Mouse (Mus musculus) midbrain, embryonic 13.5 days (tissue): ENCODE results near the gene Engase. TPM values are rescaled to one million over a fixed set of nuclear protein-coding genes. Genes with fewer than 3 reads are reported as not detected.

ENCODE experiments used
- ATAC-seq: fragments of 200-750 bp; cut with Nextera tagmentation; 2 replicates; pipeline ENCODE4 v1.8.0; 2017; ENCODE audit warnings: mild to moderate bottlenecking, moderate TSS enrichment, moderate library complexity
- H3K27ac ChIP-seq: fragments of 300-500 bp; sonication (generic); 2 replicates; pipeline ENCODE4 v1.5.1; 2015; ENCODE audit warnings: inconsistent platforms, mild to moderate bottlenecking, moderate library complexity
- H3K27me3 ChIP-seq: fragments of 300-500 bp; sonication (generic); 2 replicates; pipeline ENCODE4 v1.6.1; 2015; ENCODE audit warnings: mild to moderate bottlenecking, inconsistent platforms
- H3K36me3 ChIP-seq: fragments of 300-500 bp; sonication (generic); 2 replicates; pipeline ENCODE4 v1.6.1; 2015; ENCODE audit warnings: mild to moderate bottlenecking, inconsistent platforms
- H3K4me1 ChIP-seq: fragments of 300-500 bp; sonication (generic); replicated peaks from 2 replicates; pipeline ENCODE4 v1.6.1; 2015; ENCODE audit warnings: inconsistent platforms
- H3K4me2 ChIP-seq: fragments of 300-500 bp; sonication (generic); replicated peaks from 2 replicates; pipeline ENCODE4 v1.6.1; 2015; ENCODE audit warnings: moderate library complexity, mild to moderate bottlenecking, inconsistent platforms
- H3K4me3 ChIP-seq: fragments of 300-500 bp; sonication (generic); replicated peaks from 2 replicates; pipeline ENCODE4 v1.5.1; 2015; ENCODE audit warnings: mild to moderate bottlenecking, inconsistent platforms
- H3K9ac ChIP-seq: fragments of 300-500 bp; sonication (generic); replicated peaks from 2 replicates; pipeline ENCODE4 v1.6.1; 2015; ENCODE audit warnings: mild to moderate bottlenecking, inconsistent platforms
- H3K9me3 ChIP-seq: fragments of 300-500 bp; sonication (generic); 2 replicates; pipeline ENCODE4 v1.6.1; 2016; ENCODE audit warnings: mild to moderate bottlenecking, inconsistent platforms
- WGBS: fragments of 180-500 bp; shearing (Covaris S2); methylation state at CpG from one replicate; pipeline ENCODE4 v1.1.7; 2015; 5-methylcytosine and 5-hydroxymethylcytosine counted together
- polyA plus RNA-seq: library from polyadenylated mRNA; unstranded; fragments of >200 nt; fragmentation: Nextera tagmentation; extraction: Ambion mirVana; gene quantifications from 2 replicates; pipeline ENCODE4 v1.2.1, GENCODE M21; 2015

Engase gene
- polyA plus RNA-seq, 1 experiment from 2014 or later, result 6.3 TPM

DNA sequence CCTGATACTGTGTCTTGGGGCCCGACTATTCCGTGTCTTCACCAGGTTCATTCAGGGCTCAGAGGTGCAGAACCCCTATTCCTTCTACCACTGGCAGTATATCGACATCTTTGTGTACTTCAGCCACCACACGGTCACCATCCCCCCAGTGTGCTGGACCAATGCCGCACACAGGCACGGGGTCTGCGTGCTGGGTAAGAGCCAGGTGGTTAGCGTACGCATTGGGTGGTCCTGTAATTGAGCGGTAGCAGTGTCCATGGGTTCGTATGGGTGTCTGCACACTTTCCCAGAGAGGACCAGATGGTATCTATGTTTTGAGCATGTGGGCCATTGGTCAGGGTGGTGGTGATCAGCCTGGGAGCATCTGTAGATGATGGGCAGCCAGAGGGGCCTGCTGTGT lies 4.6 kb downstream of the Engase start:
- 92% methylated on average over 11 of the region's 11 CpGs for WGBS
- Histone ChIP-seq H3K4me3 (no peak overlapping the region), H3K27ac (no peak overlapping the region), H3K27me3 (no peaks in the 10 kb centered on the region), H3K9me3 (no peaks in the 10 kb centered on the region), H3K4me2 (no peak overlapping the region), H3K4me1 (peaks cover 14% of the 10 kb centered on the region), H3K36me3 (peaks cover 28% of the 10 kb centered on the region), H3K9ac (no peak overlapping the region)
- ATAC-seq, result no peak

DNA sequence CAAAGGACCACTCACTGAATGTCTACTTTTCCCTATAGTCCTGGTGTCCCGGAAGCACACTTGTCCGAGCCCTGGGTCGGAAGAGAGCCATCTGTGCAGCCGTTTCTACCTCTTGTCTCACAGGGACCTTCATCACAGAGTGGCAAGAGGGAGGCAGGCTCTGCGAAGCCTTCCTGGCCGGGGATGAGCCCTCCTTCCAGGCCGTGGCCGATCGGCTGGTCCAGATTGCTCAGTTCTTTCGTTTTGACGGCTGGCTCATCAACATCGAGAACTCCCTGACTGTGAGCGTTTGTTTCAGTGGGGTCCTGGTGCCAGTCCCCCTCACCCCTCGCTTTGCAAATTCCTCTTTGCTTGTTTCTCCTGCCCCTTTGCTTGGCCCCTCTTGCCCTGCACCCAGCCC lies 5.1 kb downstream of the Engase start:
- Histone ChIP-seq H3K9me3 (no peaks in the 10 kb centered on the region), H3K4me2 (no peak overlapping the region), H3K27ac (no peak overlapping the region), H3K4me3 (no peak overlapping the region), H3K4me1 (peaks cover 12% of the 10 kb centered on the region), H3K27me3 (no peaks in the 10 kb centered on the region), H3K9ac (no peak overlapping the region), H3K36me3 (peaks cover 28% of the 10 kb centered on the region)
- WGBS, result 82% methylated on average over 14 of the region's 14 CpGs
- no peak for ATAC-seq

DNA sequence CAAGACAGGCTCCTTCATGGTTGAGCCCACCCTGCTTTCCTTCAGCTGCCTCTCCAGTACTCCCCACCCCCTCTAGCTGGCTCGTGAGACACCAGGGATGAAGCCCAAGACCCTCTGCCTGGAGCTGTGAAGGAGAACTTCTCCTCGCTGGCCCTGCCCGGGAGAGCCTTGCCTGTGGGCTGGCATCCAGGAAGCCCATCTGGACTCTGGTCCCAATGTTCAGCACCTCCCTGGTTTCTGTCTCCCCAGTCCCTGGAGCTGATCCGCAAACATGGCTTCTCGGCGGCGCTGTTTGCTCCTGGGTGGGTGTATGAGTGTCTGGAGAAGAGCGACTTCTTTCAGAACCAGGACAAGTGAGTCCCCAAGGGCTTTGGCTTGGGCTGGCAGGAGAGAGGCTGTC lies 7.5 kb downstream of the Engase start:
- WGBS, result 85% methylated on average over 8 of the region's 8 CpGs
- Histone ChIP-seq H3K9me3 (no peaks in the 10 kb centered on the region), H3K36me3 (peaks cover 34% of the 10 kb centered on the region), H3K4me2 (no peak overlapping the region), H3K9ac (no peak overlapping the region), H3K27ac (no peak overlapping the region), H3K4me1 (peaks cover 14% of the 10 kb centered on the region), H3K4me3 (no peak overlapping the region), H3K27me3 (no peaks in the 10 kb centered on the region)
- ATAC-seq, result no peak

DNA sequence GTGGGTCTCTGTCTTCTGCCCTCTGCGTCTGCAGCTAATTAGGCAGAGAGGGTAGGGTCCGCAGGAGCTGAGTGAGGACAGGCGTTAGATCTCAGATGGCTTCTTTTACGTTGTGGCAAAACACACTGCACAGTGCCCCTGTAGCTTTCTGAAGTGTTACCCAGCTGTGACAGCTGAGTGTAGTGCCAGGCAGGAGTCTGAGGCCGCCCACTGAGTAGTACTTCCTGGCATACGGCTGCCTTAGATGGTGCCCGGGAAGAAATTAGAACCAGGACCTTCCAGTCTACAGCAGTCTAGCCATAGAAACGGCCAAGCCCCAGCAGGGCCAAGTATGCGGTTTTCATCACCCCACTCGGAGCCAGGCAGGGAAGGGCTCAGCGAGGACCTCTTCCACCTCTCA lies 8.7 kb downstream of the Engase start:
- Histone ChIP-seq H3K27me3 (peaks cover 3% of the 10 kb centered on the region; the same call in 1 of the 2 replicates), H3K36me3 (peaks cover 34% of the 10 kb centered on the region), H3K4me2 (no peak overlapping the region), H3K27ac (no peak overlapping the region), H3K4me3 (no peak overlapping the region), H3K9me3 (no peaks in the 10 kb centered on the region), H3K4me1 (peaks cover 26% of the 10 kb centered on the region), H3K9ac (no peak overlapping the region)
- ATAC-seq, result no peak
- WGBS, result 82% methylated on average over 11 of the region's 11 CpGs

DNA sequence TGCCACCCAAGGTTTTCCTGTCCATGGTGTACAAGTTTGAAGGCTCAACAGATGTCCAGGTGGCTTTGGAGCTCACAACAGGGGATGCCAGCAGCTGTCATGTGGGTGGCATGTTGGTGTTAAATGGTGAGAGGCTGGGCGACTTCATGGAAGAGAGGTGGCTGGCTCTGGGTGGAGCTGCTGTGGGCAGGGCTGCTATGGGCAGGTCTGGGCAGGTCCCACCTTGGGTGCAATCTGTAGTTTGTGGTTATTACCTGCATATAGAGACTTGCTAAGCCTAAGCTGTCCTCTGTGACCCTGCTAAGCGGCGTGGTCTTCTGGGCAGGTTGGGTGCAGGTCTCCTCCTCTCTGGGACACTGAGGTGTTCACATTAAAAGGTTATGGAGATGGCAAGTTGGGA lies 9.2 kb downstream of the Engase start:
- ATAC-seq, result no peak
- Histone ChIP-seq H3K9me3 (no peaks in the 10 kb centered on the region), H3K27me3 (peaks cover 4% of the 10 kb centered on the region; the same call in 1 of the 2 replicates), H3K36me3 (peaks cover 34% of the 10 kb centered on the region), H3K4me2 (no peak overlapping the region), H3K4me1 (peaks cover 31% of the 10 kb centered on the region), H3K4me3 (no peak overlapping the region), H3K27ac (no peak overlapping the region), H3K9ac (no peak overlapping the region)
- 89% methylated on average over 3 of the region's 3 CpGs for WGBS

DNA sequence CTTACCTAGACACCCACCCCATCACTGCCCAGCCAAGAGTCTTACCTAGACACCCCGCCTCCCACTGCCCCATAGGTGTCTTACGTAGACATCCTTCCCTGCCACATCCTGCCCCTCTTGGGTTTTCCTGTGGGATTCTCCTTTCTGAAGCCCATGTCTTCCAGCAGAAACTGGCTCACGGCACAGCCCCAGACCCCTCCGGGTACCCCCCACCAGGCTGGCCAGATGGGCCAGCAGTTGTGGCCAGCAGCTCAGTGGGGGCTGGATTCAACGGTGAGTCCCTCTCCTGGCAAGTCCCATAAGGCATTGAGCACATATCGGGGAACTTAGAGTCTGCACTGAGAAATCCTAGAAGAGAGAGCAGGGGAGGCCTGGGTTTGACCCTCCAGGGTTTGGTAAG lies 9.7 kb downstream of the Engase start:
- H3K9ac ChIP-seq, result no peak overlapping the region
- 90% methylated on average over 6 of the region's 6 CpGs for WGBS
- H3K4me1 ChIP-seq, result peaks cover 34% of the 10 kb centered on the region

DNA sequence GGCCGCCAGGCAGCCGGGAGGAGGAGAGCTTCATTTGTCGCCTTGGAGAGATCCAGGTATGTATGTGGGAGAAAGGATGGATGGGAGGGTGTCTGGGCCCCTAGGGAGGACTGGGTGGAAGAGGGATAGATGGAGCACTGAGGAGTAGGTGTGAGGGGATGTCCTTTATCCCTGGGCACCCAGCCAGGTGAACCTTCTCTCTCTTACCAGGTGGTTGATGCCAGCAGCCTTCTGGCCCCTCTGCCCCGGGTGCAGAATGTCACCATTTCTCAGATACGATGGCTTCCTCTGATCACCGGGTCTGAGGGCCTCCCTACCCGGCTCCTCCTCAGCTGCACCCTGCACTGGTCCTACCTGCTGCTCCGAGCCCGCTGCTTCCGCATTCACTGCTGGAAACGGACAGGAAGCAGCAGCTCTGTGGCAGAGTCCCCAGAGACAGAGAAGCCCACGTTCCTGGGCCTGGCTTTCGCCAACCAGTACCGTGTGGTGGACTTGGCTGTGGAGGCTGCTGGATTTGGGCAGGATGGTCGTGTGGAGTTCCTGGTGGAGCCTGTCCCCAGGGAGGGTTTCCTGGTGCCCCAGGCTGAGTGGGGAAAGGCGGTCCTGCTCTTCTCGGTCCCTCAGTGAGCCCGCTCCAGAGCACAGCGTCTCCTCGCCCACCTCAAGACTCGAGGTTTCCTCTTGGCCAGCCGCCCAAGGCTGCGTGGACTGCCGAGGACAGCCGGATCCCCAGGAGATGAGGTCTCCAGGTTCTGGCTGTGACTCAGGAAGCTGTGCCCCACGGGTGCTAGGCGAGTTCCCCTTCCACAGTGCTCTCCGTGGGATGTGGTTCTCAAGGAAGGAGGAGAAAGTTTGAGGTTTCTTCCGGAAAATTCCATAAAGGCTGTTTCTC lies 10.5 kb downstream of the Engase start:
- Histone ChIP-seq H3K9ac (no peak overlapping the region), H3K4me1 (peaks cover 36% of the 10 kb centered on the region), H3K9me3 (no peaks in the 10 kb centered on the region), H3K27me3 (peaks cover 7% of the 10 kb centered on the region; the same call in 1 of the 2 replicates), H3K4me3 (no peak overlapping the region), H3K36me3 (peaks cover 34% of the 10 kb centered on the region), H3K4me2 (no peak overlapping the region), H3K27ac (no peak overlapping the region)
- no peak for ATAC-seq
- 85% methylated on average over 29 of the region's 29 CpGs for WGBS

More for the DNA sequence above, 9.7 kb downstream of the Engase start:
- no peak for ATAC-seq
- H3K4me3 ChIP-seq, result no peak overlapping the region
- H3K4me2 ChIP-seq, result no peak overlapping the region
- no peak overlapping the region for H3K27ac ChIP-seq
- peaks cover 4% of the 10 kb centered on the region; the same call in 1 of the 2 replicates for H3K27me3 ChIP-seq
- H3K36me3 ChIP-seq, result peaks cover 34% of the 10 kb centered on the region
- no peaks in the 10 kb centered on the region for H3K9me3 ChIP-seq

DNA sequence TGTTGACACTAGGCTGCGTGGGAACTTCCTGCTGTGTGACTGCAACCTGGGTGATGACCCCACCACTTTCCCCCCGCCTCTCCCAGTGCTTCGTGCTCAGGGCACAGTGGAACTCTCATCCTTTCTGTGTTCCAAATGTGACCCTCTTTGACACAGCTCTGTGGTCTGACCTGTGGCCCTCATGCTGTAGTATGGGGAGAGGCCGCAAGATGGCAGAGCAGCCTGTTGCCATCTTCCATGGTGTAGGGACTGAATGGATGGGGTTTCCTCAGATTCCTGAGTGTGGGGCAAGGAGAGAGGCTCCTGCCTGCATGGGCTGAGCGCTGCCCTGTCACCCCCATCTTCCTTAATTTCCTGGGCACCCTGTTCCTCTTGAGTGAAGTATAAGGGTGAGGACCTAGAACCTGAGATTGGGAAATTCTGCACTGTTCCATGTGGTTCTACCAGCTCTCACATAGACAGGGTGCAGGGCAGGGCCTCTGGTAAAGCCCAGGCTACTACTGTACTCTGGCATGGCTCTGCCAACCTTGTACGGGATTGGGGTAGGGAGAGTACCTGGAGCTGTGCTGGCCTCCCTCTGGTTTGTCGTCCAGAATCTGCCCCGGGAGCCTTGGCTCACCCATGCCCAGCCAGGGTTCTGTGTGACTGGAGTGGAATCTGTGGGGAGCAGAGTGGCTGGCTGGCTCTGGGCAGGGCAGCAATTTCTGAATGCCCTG lies 11.7 kb downstream of the Engase start:
- ATAC-seq, result peak; percentile 22; the same call in 1 of the 2 replicates
- no peak overlapping the region for H3K9ac ChIP-seq
- no peaks in the 10 kb centered on the region for H3K9me3 ChIP-seq
- no peak overlapping the region for H3K4me2 ChIP-seq
- peaks cover 25% of the 10 kb centered on the region for H3K36me3 ChIP-seq
- peak overlapping the region; percentile 35 for H3K27ac ChIP-seq
- no peak overlapping the region for H3K4me3 ChIP-seq
- peaks cover 7% of the 10 kb centered on the region; the same call in 1 of the 2 replicates for H3K27me3 ChIP-seq
- WGBS, result 64% methylated on average over 8 of the region's 8 CpGs
- H3K4me1 ChIP-seq, result peaks cover 46% of the 10 kb centered on the region

DNA sequence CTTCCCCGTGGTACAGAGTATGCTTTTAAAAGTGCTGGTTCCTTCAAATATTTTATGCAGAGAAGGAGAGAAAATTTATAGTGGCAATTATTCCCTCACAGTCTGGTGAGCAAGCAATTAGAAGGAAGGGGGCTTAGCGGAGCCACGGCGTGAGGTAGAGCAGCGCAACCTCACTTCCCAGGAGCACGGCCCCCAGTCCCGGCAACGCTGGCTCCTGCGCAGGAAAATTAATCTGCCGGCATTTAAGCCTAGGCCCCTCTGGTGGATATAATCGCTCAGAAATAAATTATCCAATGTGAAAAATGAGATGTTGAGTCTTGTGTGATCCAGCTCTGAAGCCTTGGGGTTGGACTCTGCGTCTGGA lies 12.3 kb downstream of the Engase start:
- Histone ChIP-seq H3K27ac (peak overlapping the region; percentile 35), H3K36me3 (peaks cover 22% of the 10 kb centered on the region), H3K4me2 (no peak overlapping the region), H3K9me3 (no peaks in the 10 kb centered on the region), H3K4me1 (peaks cover 46% of the 10 kb centered on the region), H3K27me3 (peaks cover 7% of the 10 kb centered on the region; the same call in 1 of the 2 replicates), H3K9ac (no peak overlapping the region), H3K4me3 (no peak overlapping the region)
- ATAC-seq, result no peak
- WGBS, result 55% methylated on average over 12 of the region's 12 CpGs

DNA sequence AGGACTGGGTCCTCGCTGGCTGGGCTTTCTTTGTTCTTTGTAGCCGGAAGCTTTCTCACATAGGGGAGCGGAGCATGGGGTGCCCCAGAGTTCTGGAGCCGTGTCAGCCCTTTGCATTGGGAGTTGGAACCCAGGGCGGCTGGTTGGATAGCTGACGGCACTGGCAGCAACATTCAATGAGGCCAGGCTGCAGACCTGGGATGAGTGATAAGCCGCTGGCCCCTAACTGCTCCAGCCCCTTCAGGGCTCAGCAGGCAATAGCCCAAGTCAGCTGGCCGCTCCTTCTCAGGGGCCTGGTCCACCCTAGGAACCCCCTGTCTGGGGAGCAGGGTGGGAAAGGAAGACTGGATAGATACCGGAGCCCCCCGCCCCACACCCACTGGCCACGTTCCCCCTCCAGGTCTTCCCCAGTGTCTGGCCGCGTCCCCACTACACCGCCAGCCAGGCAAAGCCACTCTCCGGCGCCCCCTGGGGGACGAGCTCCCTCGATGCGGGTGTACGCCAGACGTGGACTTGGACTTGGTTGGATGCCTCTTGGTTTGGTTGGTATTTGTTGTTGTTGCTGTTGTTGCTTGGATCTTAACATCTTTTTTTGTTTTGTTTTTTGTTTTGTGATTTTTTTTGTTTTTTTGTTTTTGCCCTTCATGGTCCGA lies 14.1 kb downstream of the Engase start:
- WGBS, result 19% methylated on average over 22 of the region's 22 CpGs
- H3K4me3 ChIP-seq, result no peak overlapping the region
- peak overlapping the region; percentile 44; the same call in 1 of the 2 replicates for H3K9ac ChIP-seq
- H3K36me3 ChIP-seq, result peaks cover 8% of the 10 kb centered on the region
- peaks cover 7% of the 10 kb centered on the region; the same call in 1 of the 2 replicates for H3K27me3 ChIP-seq
- peak overlapping the region; percentile 34 for H3K4me2 ChIP-seq
- peak; percentile 19 for ATAC-seq
- H3K9me3 ChIP-seq, result no peaks in the 10 kb centered on the region
- no peak overlapping the region for H3K27ac ChIP-seq
- peaks cover 46% of the 10 kb centered on the region for H3K4me1 ChIP-seq

DNA sequence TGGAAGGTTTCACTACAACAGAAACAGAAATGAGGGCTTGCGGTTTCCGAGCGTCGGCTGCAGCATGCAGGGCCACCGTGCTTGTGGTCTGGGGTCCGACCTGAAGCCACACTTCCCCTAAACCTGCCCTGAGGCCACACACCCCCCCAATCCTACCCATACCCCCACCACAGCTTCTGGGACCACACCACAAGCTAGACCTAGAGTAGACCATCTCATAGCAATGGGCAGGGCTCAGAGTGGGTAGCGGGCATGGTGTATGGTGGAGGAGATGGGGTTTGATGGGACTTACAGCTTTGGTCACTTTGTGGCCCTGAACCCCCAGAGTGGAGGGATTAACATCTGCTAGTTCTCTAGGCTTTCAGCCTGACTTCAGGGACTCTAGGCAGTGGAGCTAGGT lies 14.6 kb downstream of the Engase start:
- Histone ChIP-seq H3K4me2 (no peak overlapping the region), H3K9ac (no peak overlapping the region), H3K27me3 (peaks cover 7% of the 10 kb centered on the region; the same call in 1 of the 2 replicates), H3K9me3 (no peaks in the 10 kb centered on the region), H3K4me1 (peaks cover 50% of the 10 kb centered on the region), H3K27ac (no peak overlapping the region), H3K36me3 (peaks cover 7% of the 10 kb centered on the region; the same call in 1 of the 2 replicates), H3K4me3 (no peak overlapping the region)
- WGBS, result 93% methylated on average over 7 of the region's 7 CpGs
- no peak for ATAC-seq

DNA sequence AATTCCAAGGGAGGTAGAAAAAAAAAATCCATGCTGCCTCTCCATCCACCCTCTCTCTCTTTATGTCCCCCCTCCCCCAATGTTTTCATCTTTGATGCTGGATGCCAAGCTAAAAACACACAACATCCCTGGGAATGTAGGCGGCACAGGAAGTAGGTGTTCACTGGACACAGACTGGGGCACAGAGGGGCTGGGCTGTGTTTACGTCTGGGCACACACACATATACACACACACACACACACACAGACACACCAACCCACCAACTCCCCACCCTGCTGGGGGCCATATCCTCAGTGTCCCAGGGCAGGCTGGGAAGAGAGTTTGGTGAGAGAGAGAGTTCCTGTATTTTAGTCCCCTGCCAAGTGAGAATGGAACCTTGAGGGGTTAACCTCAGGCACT lies 16.8 kb downstream of the Engase start:
- Histone ChIP-seq H3K27me3 (peaks cover 7% of the 10 kb centered on the region; the same call in 1 of the 2 replicates), H3K9me3 (no peaks in the 10 kb centered on the region), H3K27ac (0 out of 2 replicates have a peak overlapping the region, but pooled peaks have one; percentile 41), H3K4me2 (no peak overlapping the region), H3K36me3 (no peaks in the 10 kb centered on the region), H3K4me3 (no peak overlapping the region), H3K4me1 (peaks cover 50% of the 10 kb centered on the region), H3K9ac (no peak overlapping the region)
- no peak for ATAC-seq
- 79% methylated on average over 2 of the region's 2 CpGs for WGBS
